Mouse (Mus musculus): Measurements from ENCODE around the gene Fam174a. TPM values are rescaled to one million over a fixed set of nuclear protein-coding genes. Genes with fewer than 3 reads are reported as not detected.

The Fam174a gene
- polyA plus RNA-seq, 1 experiment from 2014 or later, result 23.8 TPM

GRCm38 (mm10) chr1:95343585-95344485 lies 30.4 kb downstream of the Fam174a start:
- Histone ChIP-seq H3K27me3 (ENCODE audit: insufficient read depth, poor library complexity, severe bottlenecking) (no peaks in the 10 kb centered on the region), H3K27ac (no peak overlapping the region), H3K4me1 (replicated peaks) (no peaks in the 10 kb centered on the region), H3K9me3 (no peaks in the 10 kb centered on the region), H3K36me3 (no peaks in the 10 kb centered on the region), H3K4me3 (no peak overlapping the region)
- no peak for DNase-seq (ENCODE audit: low spot score)
- WGBS, result 79% methylated on average over 5 of the region's 5 CpGs

GRCm38 (mm10) chr1:95354146-95354545 lies 40.7 kb downstream of the Fam174a start:
- WGBS, result 84% methylated on average over 1 of the region's 1 CpGs
- Histone ChIP-seq H3K36me3 (no peaks in the 10 kb centered on the region), H3K4me3 (no peak overlapping the region), H3K4me1 (replicated peaks) (no peaks in the 10 kb centered on the region), H3K9me3 (no peaks in the 10 kb centered on the region), H3K27me3 (ENCODE audit: insufficient read depth, poor library complexity, severe bottlenecking) (no peaks in the 10 kb centered on the region), H3K27ac (no peak overlapping the region)
- DNase-seq (ENCODE audit: low spot score), result no peak

DNA sequence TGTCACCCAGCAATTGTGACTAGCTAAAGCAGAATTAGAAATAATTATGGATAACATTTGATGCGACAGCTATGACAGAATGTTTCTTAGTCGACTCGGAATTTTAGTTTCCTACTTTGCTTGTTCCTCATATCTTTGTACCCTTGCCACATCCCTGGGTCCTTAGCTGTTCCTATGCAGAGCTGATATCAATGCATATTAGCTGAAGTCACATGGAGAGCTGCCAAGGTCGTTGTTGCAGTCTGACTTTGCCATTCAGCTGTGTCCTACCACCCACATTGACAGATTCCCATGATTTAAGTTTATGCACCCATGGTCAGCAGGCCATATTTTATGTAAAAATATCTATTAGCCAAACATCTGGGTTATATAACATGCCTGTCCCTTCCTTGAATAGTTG lies 43.5 kb downstream of the Fam174a start:
- no peak for DNase-seq (ENCODE audit: low spot score)
- H3K27me3 ChIP-seq (ENCODE audit: insufficient read depth, poor library complexity, severe bottlenecking), result no peaks in the 10 kb centered on the region
- 78% methylated on average over 4 of the region's 4 CpGs for WGBS

GRCm38 (mm10) chr1:95363692-95364091 lies 50.3 kb downstream of the Fam174a start:
- Histone ChIP-seq H3K4me1 (replicated peaks) (no peaks in the 10 kb centered on the region), H3K4me3 (no peak overlapping the region), H3K36me3 (no peaks in the 10 kb centered on the region), H3K27me3 (ENCODE audit: insufficient read depth, poor library complexity, severe bottlenecking) (no peaks in the 10 kb centered on the region), H3K27ac (no peak overlapping the region), H3K9me3 (no peaks in the 10 kb centered on the region)
- no peak for DNase-seq (ENCODE audit: low spot score)
- WGBS, result 81% methylated on average over 2 of the region's 2 CpGs

More for the DNA sequence above, 43.5 kb downstream of the Fam174a start:
- no peaks in the 10 kb centered on the region for H3K4me1 ChIP-seq (replicated peaks)
- no peak overlapping the region for H3K4me3 ChIP-seq
- no peaks in the 10 kb centered on the region for H3K9me3 ChIP-seq
- no peaks in the 10 kb centered on the region for H3K36me3 ChIP-seq
- no peak overlapping the region for H3K27ac ChIP-seq

- 82% methylated on average over 4 of the region's 4 CpGs for WGBS
- no peak overlapping the region for H3K27ac ChIP-seq
- no peak overlapping the region for H3K4me3 ChIP-seq
- no peak for DNase-seq (ENCODE audit: low spot score)
- no peaks in the 10 kb centered on the region for H3K36me3 ChIP-seq
- no peaks in the 10 kb centered on the region for H3K27me3 ChIP-seq (ENCODE audit: insufficient read depth, poor library complexity, severe bottlenecking)
- H3K9me3 ChIP-seq, result no peaks in the 10 kb centered on the region
- H3K4me1 ChIP-seq (replicated peaks), result no peaks in the 10 kb centered on the region
Observed at GRCm38 (mm10) chr1:95366616-95367373, 53.4 kb downstream of the Fam174a start.

- WGBS, result 92% methylated on average over 4 of the region's 4 CpGs
- Histone ChIP-seq H3K36me3 (no peaks in the 10 kb centered on the region), H3K27me3 (ENCODE audit: insufficient read depth, poor library complexity, severe bottlenecking) (no peaks in the 10 kb centered on the region), H3K27ac (no peak overlapping the region), H3K4me1 (replicated peaks) (no peaks in the 10 kb centered on the region), H3K4me3 (no peak overlapping the region), H3K9me3 (no peaks in the 10 kb centered on the region)
- no peak for DNase-seq (ENCODE audit: low spot score)
Observed at GRCm38 (mm10) chr1:95367748-95368147, 54.3 kb downstream of the Fam174a start.

- 79% methylated on average over 6 of the region's 6 CpGs for WGBS
- H3K27me3 ChIP-seq (ENCODE audit: insufficient read depth, poor library complexity, severe bottlenecking), result no peaks in the 10 kb centered on the region
- no peaks in the 10 kb centered on the region for H3K4me1 ChIP-seq (replicated peaks)
- no peaks in the 10 kb centered on the region for H3K9me3 ChIP-seq
- H3K4me3 ChIP-seq, result no peak overlapping the region
- DNase-seq (ENCODE audit: low spot score), result no peak
- H3K36me3 ChIP-seq, result no peaks in the 10 kb centered on the region
- no peak overlapping the region for H3K27ac ChIP-seq
Observed at GRCm38 (mm10) chr1:95375443-95375842, 62.0 kb downstream of the Fam174a start.

GRCm38 (mm10) chr1:95381028-95381427 lies 67.6 kb downstream of the Fam174a start:
- Histone ChIP-seq H3K27me3 (ENCODE audit: insufficient read depth, poor library complexity, severe bottlenecking) (no peaks in the 10 kb centered on the region), H3K27ac (no peak overlapping the region), H3K4me3 (no peak overlapping the region), H3K36me3 (no peaks in the 10 kb centered on the region), H3K9me3 (no peaks in the 10 kb centered on the region), H3K4me1 (replicated peaks) (no peaks in the 10 kb centered on the region)
- 87% methylated on average over 2 of the region's 2 CpGs for WGBS
- no peak for DNase-seq (ENCODE audit: low spot score)

Measured in hindbrain, embryonic 10.5 days (tissue).